Mouse (Mus musculus): ENCODE results near the gene Ift80. TPM values are rescaled to one million over a fixed set of nuclear protein-coding genes. Genes with fewer than 3 reads are reported as not detected.
"Not testable (repeated sequence)": the region's sequence is repeated elsewhere in the genome, so short reads cannot be mapped to it uniquely, and the experiment has no call there.

Ift80 gene
- total and polyA plus RNA-seq, 3 experiments, result 10.8 to 13.8 (median 11.5) TPM

GRCm38 (mm10) chr3:68902636-68903035 lies 101.7 kb downstream of the Ift80 start:
- H3K79me2 ChIP-seq (replicated peaks; ENCODE audit: control insufficient read depth, extremely low read depth, insufficient read depth, poor library complexity, severe bottlenecking); DNase-seq (ENCODE audit: extremely low read depth); H3K9ac ChIP-seq (ENCODE audit: insufficient read depth, low read depth); H3K9me3 ChIP-seq (replicated peaks; ENCODE audit: low read length); dilution Hi-C loops (cut with MboI; ENCODE audit: extremely low pct_ligation_motif_present, extremely low pct_unique_long_range_greater_than_20kb, low sequenced_read_pairs); H3K4me3 ChIP-seq (replicated peaks in 1 of 3; ENCODE audit: low read depth in 2 of 3, low read length in 2 of 3, poor library complexity in 1 of 3); H3K4me2 ChIP-seq (ENCODE audit: insufficient read depth, low read depth, poor library complexity, severe bottlenecking); in situ Hi-C loops (cut with MboI; ENCODE audit: low pct_ligation_motif_present, low pct_unique_long_range_greater_than_20kb, low sequenced_read_pairs); H3K27me3 ChIP-seq (replicated peaks); H3K36me3 ChIP-seq (replicated peaks in 1 of 2; ENCODE audit: control insufficient read depth in 1 of 2, insufficient read depth in 1 of 2, low read length in 1 of 2); H3K27ac ChIP-seq (ENCODE audit: insufficient read depth, low read depth): not testable (repeated sequence)
- H3K4me1 ChIP-seq (ENCODE audit: control insufficient read depth in 1 of 2, insufficient read depth in 2 of 2), result peaks cover 6 to 28% of the 10 kb centered on the region in 2 experiments; a peak in 3 of 4 replicates

GRCm38 (mm10) chr3:68897154-68897553 lies 107.2 kb downstream of the Ift80 start:
- Histone ChIP-seq H3K36me3 (replicated peaks in 1 of 2; ENCODE audit: control insufficient read depth in 1 of 2, insufficient read depth in 1 of 2, low read length in 1 of 2) (peaks cover 0 to 10% of the 10 kb centered on the region in 2 experiments), H3K9me3 (replicated peaks; ENCODE audit: low read length) (peaks cover 3% of the 10 kb centered on the region), H3K4me2 (ENCODE audit: insufficient read depth, low read depth, poor library complexity, severe bottlenecking) (no peak overlapping the region), H3K27ac (ENCODE audit: insufficient read depth, low read depth) (no peak overlapping the region), H3K9ac (ENCODE audit: insufficient read depth, low read depth) (no peak overlapping the region), H3K79me2 (replicated peaks; ENCODE audit: control insufficient read depth, extremely low read depth, insufficient read depth, poor library complexity, severe bottlenecking) (no peaks in the 10 kb centered on the region), H3K27me3 (replicated peaks) (no peaks in the 10 kb centered on the region), H3K4me3 (replicated peaks in 1 of 3; ENCODE audit: low read depth in 2 of 3, low read length in 2 of 3, poor library complexity in 1 of 3) (no peak overlapping the region), H3K4me1 (ENCODE audit: control insufficient read depth in 1 of 2, insufficient read depth in 2 of 2) (no peaks in the 10 kb centered on the region)
- TF ChIP-seq CTCF (conservative IDR thresholded peaks at IDR 0.05 in 1 of 2, IDR thresholded peaks at IDR 0.05 in 1 of 2; ENCODE audit: low read depth in 2 of 2, low read length in 2 of 2), result peak in 1 of 2 experiments; percentile 43; a peak in 2 of 4 replicates
- no peak for TF ChIP-seq GABPA (IDR thresholded peaks at IDR 0.05; ENCODE audit: insufficient replicate concordance, low read depth, low read length)
- TF ChIP-seq SMC3 (IDR thresholded peaks at IDR 0.05; ENCODE audit: low read depth, low read length), result peak; percentile 35
- peak; percentile 35 for TF ChIP-seq RAD21 (IDR thresholded peaks at IDR 0.05; ENCODE audit: low read depth, low read length)
- in situ Hi-C loops (cut with MboI; ENCODE audit: low pct_ligation_motif_present, low pct_unique_long_range_greater_than_20kb, low sequenced_read_pairs), result no loop called here
- dilution Hi-C loops (cut with MboI; ENCODE audit: extremely low pct_ligation_motif_present, extremely low pct_unique_long_range_greater_than_20kb, low sequenced_read_pairs), result no loop called here
- DNase-seq (ENCODE audit: extremely low read depth), result no peak

- peaks cover 0 to 11% of the 10 kb centered on the region in 2 experiments for H3K36me3 ChIP-seq (replicated peaks in 1 of 2; ENCODE audit: control insufficient read depth in 1 of 2, insufficient read depth in 1 of 2, low read length in 1 of 2)
- H3K27me3 ChIP-seq (replicated peaks), result no peaks in the 10 kb centered on the region
- H3K9me3 ChIP-seq (replicated peaks; ENCODE audit: low read length), result peaks cover 3% of the 10 kb centered on the region
- in situ Hi-C loops (cut with MboI; ENCODE audit: low pct_ligation_motif_present, low pct_unique_long_range_greater_than_20kb, low sequenced_read_pairs), result no loop called here
- H3K9ac ChIP-seq (ENCODE audit: insufficient read depth, low read depth), result no peak overlapping the region
- DNase-seq (ENCODE audit: extremely low read depth), result no peak
- H3K4me2 ChIP-seq (ENCODE audit: insufficient read depth, low read depth, poor library complexity, severe bottlenecking), result no peak overlapping the region
- H3K4me3 ChIP-seq (replicated peaks in 1 of 3; ENCODE audit: low read depth in 2 of 3, low read length in 2 of 3, poor library complexity in 1 of 3), result no peak overlapping the region
- dilution Hi-C loops (cut with MboI; ENCODE audit: extremely low pct_ligation_motif_present, extremely low pct_unique_long_range_greater_than_20kb, low sequenced_read_pairs), result no loop called here
- H3K79me2 ChIP-seq (replicated peaks; ENCODE audit: control insufficient read depth, extremely low read depth, insufficient read depth, poor library complexity, severe bottlenecking), result no peaks in the 10 kb centered on the region
- no peak for TF ChIP-seq EP300 (IDR thresholded peaks at IDR 0.05; ENCODE audit: low read length)
- TF ChIP-seq RAD21 (IDR thresholded peaks at IDR 0.05; ENCODE audit: low read depth, low read length), result no peak
- TF ChIP-seq ZKSCAN1 (IDR thresholded peaks at IDR 0.05; ENCODE audit: borderline replicate concordance, low read depth, low read length), result no peak
- TF ChIP-seq JUND (conservative IDR thresholded peaks at IDR 0.05; ENCODE audit: low read depth, low read length), result no peak
- TF ChIP-seq KAT2A (IDR thresholded peaks at IDR 0.05; ENCODE audit: insufficient replicate concordance, low read length), result no peak
- no peak for TF ChIP-seq TBP (conservative IDR thresholded peaks at IDR 0.05; ENCODE audit: low read depth, low read length)
- TF ChIP-seq ETS1 (conservative IDR thresholded peaks at IDR 0.05; ENCODE audit: low read depth, low read length), result no peak
- no peak for TF ChIP-seq MAX (IDR thresholded peaks at IDR 0.05; ENCODE audit: low read length)
- no peak for TF ChIP-seq GABPA (IDR thresholded peaks at IDR 0.05; ENCODE audit: insufficient replicate concordance, low read depth, low read length)
- no peak for TF ChIP-seq BHLHE40 (IDR thresholded peaks at IDR 0.05; ENCODE audit: low read depth, low read length)
- TF ChIP-seq CHD1 (IDR thresholded peaks at IDR 0.05; ENCODE audit: low read depth, low read length), result no peak
- H3K27ac ChIP-seq (ENCODE audit: insufficient read depth, low read depth), result no peak overlapping the region
- H3K4me1 ChIP-seq (ENCODE audit: control insufficient read depth in 1 of 2, insufficient read depth in 2 of 2), result no peaks in the 10 kb centered on the region
These were observed 108.9 kb downstream of the Ift80 start for GRCm38 (mm10) chr3:68895426-68895825.
